Mouse (Mus musculus) forebrain, embryonic 12.5 days (tissue): ENCODE measurements around the gene Sar1b. TPM values are rescaled to one million over a fixed set of nuclear protein-coding genes. Genes with fewer than 3 reads are reported as not detected.

Experiments used
- ATAC-seq: fragments of 200-750 bp; cut with Nextera tagmentation; 2 replicates; pipeline ENCODE4 v1.8.0; 2017; ENCODE audit warnings: moderate TSS enrichment; ENCODE audit not compliant: low FRiP score
- H3K27ac ChIP-seq: fragments of 300-500 bp; sonication (generic); 2 replicates; pipeline ENCODE4 v1.5.1; 2016; ENCODE audit warnings: mild to moderate bottlenecking
- H3K27me3 ChIP-seq: fragments of 300-500 bp; sonication (generic); 2 replicates; pipeline ENCODE4 v1.6.1; 2016; ENCODE audit warnings: mild to moderate bottlenecking
- H3K36me3 ChIP-seq: fragments of 300-500 bp; sonication (generic); replicated peaks from 2 replicates; pipeline ENCODE4 v1.6.1; 2016; ENCODE audit warnings: mild to moderate bottlenecking
- H3K4me1 ChIP-seq: fragments of 300-500 bp; sonication (generic); 2 replicates; pipeline ENCODE4 v1.6.1; 2016
- H3K4me2 ChIP-seq: fragments of 300-500 bp; sonication (generic); 2 replicates; pipeline ENCODE4 v1.6.1; 2016; ENCODE audit warnings: mild to moderate bottlenecking, moderate library complexity
- H3K4me3 ChIP-seq: fragments of 300-500 bp; sonication (generic); replicated peaks from 2 replicates; pipeline ENCODE4 v1.5.1; 2016; ENCODE audit warnings: mild to moderate bottlenecking
- H3K9ac ChIP-seq: fragments of 300-500 bp; sonication (generic); 2 replicates; pipeline ENCODE4 v1.6.1; 2016; ENCODE audit warnings: mild to moderate bottlenecking
- H3K9me3 ChIP-seq: fragments of 300-500 bp; sonication (generic); 2 replicates; pipeline ENCODE4 v1.6.1; 2016
- WGBS: fragments of 180-500 bp; shearing (Covaris S2); methylation state at CpG from one replicate; pipeline ENCODE4 v1.1.7; 2016; 5-methylcytosine and 5-hydroxymethylcytosine counted together
- polyA plus RNA-seq: library from polyadenylated mRNA; unstranded; fragments of >200 nt; fragmentation: Nextera tagmentation; extraction: Ambion mirVana; gene quantifications from 2 replicates; pipeline ENCODE4 v1.2.1, GENCODE M21; 2016

Sar1b gene
- polyA plus RNA-seq, 1 experiment from 2014 or later = 115 TPM

DNA sequence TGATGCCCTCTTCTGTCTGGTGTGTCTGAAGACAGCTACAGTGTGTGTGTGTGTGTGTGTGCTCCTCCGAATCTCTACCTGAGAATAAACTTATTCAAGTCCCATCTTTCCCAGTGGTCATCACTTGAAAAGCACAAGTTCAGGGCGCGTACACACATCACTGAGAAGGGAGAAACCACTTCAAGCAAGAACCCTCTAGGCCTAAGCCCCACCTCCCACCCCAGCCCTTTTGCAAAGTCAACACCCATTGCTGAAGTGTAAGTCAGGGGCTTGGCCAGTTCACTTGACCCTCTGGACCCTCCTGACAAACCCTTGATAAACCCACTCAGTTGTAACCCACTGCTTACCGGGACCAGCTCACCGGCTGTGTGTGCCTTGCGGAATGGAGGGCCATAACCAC lies 73.0 kb downstream of the Sar1b start:
- H3K27me3 ChIP-seq = no peaks in the 10 kb centered on the region
- 86% methylated on average over 6 of the region's 6 CpGs for WGBS
- H3K4me2 ChIP-seq = no peak overlapping the region
- ATAC-seq = no peak
- no peaks in the 10 kb centered on the region for H3K9me3 ChIP-seq
- no peak overlapping the region for H3K27ac ChIP-seq
- no peaks in the 10 kb centered on the region for H3K36me3 ChIP-seq
- H3K4me1 ChIP-seq = peaks cover 13% of the 10 kb centered on the region; the same call in 1 of the 2 replicates
- no peak overlapping the region for H3K9ac ChIP-seq
- H3K4me3 ChIP-seq = no peak overlapping the region

- no peak overlapping the region for H3K9ac ChIP-seq
- no peak for ATAC-seq
- WGBS = 71% methylated on average over 8 of the region's 8 CpGs
- H3K4me2 ChIP-seq = no peak overlapping the region
- H3K27ac ChIP-seq = no peak overlapping the region
- H3K4me1 ChIP-seq = peaks cover 8% of the 10 kb centered on the region; the same call in 1 of the 2 replicates
- H3K27me3 ChIP-seq = no peaks in the 10 kb centered on the region
- no peaks in the 10 kb centered on the region for H3K9me3 ChIP-seq
- no peaks in the 10 kb centered on the region for H3K36me3 ChIP-seq
- H3K4me3 ChIP-seq = no peak overlapping the region
These were observed 74.0 kb downstream of the Sar1b start for GRCm38 (mm10) chr11:51837164-51838153.

DNA sequence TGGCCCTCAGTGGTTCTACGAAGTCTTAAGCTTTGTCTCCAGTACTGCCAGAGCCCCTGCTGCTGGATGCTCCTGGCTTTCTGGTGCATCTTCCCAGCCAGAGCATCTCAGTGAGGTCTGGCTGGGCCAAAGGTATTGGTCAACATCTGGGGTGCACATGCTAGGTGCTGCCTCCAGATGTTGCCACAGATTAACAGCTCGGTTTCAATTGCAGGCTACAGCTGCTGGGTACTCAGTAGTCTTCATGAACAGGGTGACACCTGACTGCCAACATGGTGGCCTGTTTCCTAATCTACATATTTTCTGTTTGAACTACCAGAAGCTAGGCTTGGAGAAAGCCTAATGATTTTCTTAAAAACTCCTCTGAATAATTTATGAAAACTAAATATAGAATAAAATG lies 75.6 kb downstream of the Sar1b start:
- 80% methylated on average over 2 of the region's 2 CpGs for WGBS
- no peaks in the 10 kb centered on the region for H3K36me3 ChIP-seq
- 0 out of 2 replicates have a peak, but pooled peaks cover 5% of the 10 kb centered on the region for H3K4me1 ChIP-seq
- H3K9ac ChIP-seq = no peak overlapping the region
- H3K27ac ChIP-seq = no peak overlapping the region
- H3K27me3 ChIP-seq = no peaks in the 10 kb centered on the region
- H3K4me3 ChIP-seq = no peak overlapping the region
- H3K4me2 ChIP-seq = no peak overlapping the region
- H3K9me3 ChIP-seq = no peaks in the 10 kb centered on the region
- no peak for ATAC-seq

GRCm38 (mm10) chr11:51839973-51840372 lies 76.5 kb downstream of the Sar1b start:
- Histone ChIP-seq H3K4me1 (0 out of 2 replicates have a peak, but pooled peaks cover 5% of the 10 kb centered on the region), H3K36me3 (no peaks in the 10 kb centered on the region), H3K27me3 (no peaks in the 10 kb centered on the region), H3K4me2 (no peak overlapping the region), H3K4me3 (no peak overlapping the region), H3K9me3 (no peaks in the 10 kb centered on the region), H3K27ac (no peak overlapping the region), H3K9ac (no peak overlapping the region)
- WGBS = 90% methylated on average over 11 of the region's 11 CpGs
- ATAC-seq = no peak

GRCm38 (mm10) chr11:51840657-51841056 lies 77.2 kb downstream of the Sar1b start:
- no peak overlapping the region for H3K4me2 ChIP-seq
- no peaks in the 10 kb centered on the region for H3K27me3 ChIP-seq
- no peaks in the 10 kb centered on the region for H3K36me3 ChIP-seq
- H3K9ac ChIP-seq = no peak overlapping the region
- no peak overlapping the region for H3K4me3 ChIP-seq
- no peak overlapping the region for H3K27ac ChIP-seq
- no peaks in the 10 kb centered on the region for H3K9me3 ChIP-seq
- 87% methylated on average over 9 of the region's 9 CpGs for WGBS
- no peak for ATAC-seq
- H3K4me1 ChIP-seq = 0 out of 2 replicates have a peak, but pooled peaks cover 5% of the 10 kb centered on the region

DNA sequence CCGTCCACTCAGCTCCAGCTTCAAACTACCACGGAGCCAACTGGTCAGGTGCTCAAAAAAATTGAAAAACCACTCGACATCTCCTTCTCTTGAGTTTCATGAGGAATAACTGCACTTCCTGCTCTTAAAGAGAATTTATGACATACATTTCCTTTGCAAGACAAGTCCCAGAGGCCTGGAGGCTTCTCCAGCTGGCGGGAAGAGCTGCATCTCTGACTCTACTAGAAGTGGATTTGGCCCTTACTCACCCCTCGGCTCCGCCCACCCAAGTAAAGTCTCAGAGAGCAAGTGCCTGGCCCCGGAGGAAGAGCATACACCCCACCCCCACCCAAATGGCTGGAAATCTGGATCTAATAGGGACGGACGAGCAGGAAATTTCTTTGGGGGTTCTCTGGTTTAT lies 77.7 kb downstream of the Sar1b start:
- H3K4me3 ChIP-seq = no peak overlapping the region
- no peaks in the 10 kb centered on the region for H3K27me3 ChIP-seq
- no peaks in the 10 kb centered on the region for H3K9me3 ChIP-seq
- no peak overlapping the region for H3K9ac ChIP-seq
- 0 out of 2 replicates have a peak, but pooled peaks cover 5% of the 10 kb centered on the region for H3K4me1 ChIP-seq
- H3K36me3 ChIP-seq = no peaks in the 10 kb centered on the region
- WGBS = 80% methylated on average over 9 of the region's 9 CpGs
- ATAC-seq = no peak
- H3K4me2 ChIP-seq = no peak overlapping the region
- H3K27ac ChIP-seq = no peak overlapping the region

Other genes starting within 250 kb of the Sar1b start
- 15.1 and 16.4 TPM in 2 replicates for gene Phykpl, start 178.9 kb upstream of the Sar1b start, polyA plus RNA-seq
- 853 and 874 TPM in 2 replicates for gene Hnrnpab, start 156.8 kb upstream of the Sar1b start, polyA plus RNA-seq
- gene Nhp2, start 144.0 kb upstream of the Sar1b start, polyA plus RNA-seq = 126 and 131 TPM in 2 replicates
- 43.4 and 44.7 TPM in 2 replicates for gene Rmnd5b, start 127.8 kb upstream of the Sar1b start, polyA plus RNA-seq
- 9.5 and 10.5 TPM in 2 replicates for gene N4bp3, start 112.8 kb upstream of the Sar1b start, polyA plus RNA-seq
- 0.66 and 0.91 TPM in 2 replicates for gene D930048N14Rik, start 112.7 kb upstream of the Sar1b start, polyA plus RNA-seq
- 95.4 and 101 TPM in 2 replicates for gene 0610009B22Rik, start 74.8 kb upstream of the Sar1b start, polyA plus RNA-seq
- gene Sec24a, start 53 bp upstream of the Sar1b start, polyA plus RNA-seq = 14.7 and 14.8 TPM in 2 replicates
- 0.49 and 0.65 TPM in 2 replicates for gene Jade2, start 94.0 kb downstream of the Sar1b start, polyA plus RNA-seq
- gene Cdkn2aipnl, start 204.0 kb downstream of the Sar1b start, polyA plus RNA-seq = 114 and 122 TPM in 2 replicates
- gene Ube2b, start 237.1 kb downstream of the Sar1b start, polyA plus RNA-seq = 241 and 242 TPM in 2 replicates
- gene Cdkl3, start 240.5 kb downstream of the Sar1b start, polyA plus RNA-seq = 16.1 and 16.2 TPM in 2 replicates